Mouse (Mus musculus) cerebellum, adult 9-10 months (tissue): ENCODE results near the gene Inpp5a.

Source experiments
- DNase-seq: peaks from one replicate; pipeline ENCODE4 v3.0.0; 2022

The Inpp5a gene

GRCm38 (mm10) chr7:139445621-139446020 lies 56.7 kb downstream of the Inpp5a start:
- DNase-seq, result no peak

GRCm38 (mm10) chr7:139447381-139447780 lies 58.5 kb downstream of the Inpp5a start:
- DNase-seq, result no peak

GRCm38 (mm10) chr7:139450186-139450998 lies 61.5 kb downstream of the Inpp5a start:
- DNase-seq, result peak; percentile 80

GRCm38 (mm10) chr7:139451711-139452110 lies 62.8 kb downstream of the Inpp5a start:
- DNase-seq, result no peak

GRCm38 (mm10) chr7:139452199-139452598 lies 63.3 kb downstream of the Inpp5a start:
- DNase-seq, result no peak

- DNase-seq, result no peak
Observed at GRCm38 (mm10) chr7:139453198-139453597, 64.3 kb downstream of the Inpp5a start.

GRCm38 (mm10) chr7:139454285-139454684 lies 65.4 kb downstream of the Inpp5a start:
- DNase-seq, result no peak

- no peak for DNase-seq
Observed at GRCm38 (mm10) chr7:139456759-139457158, 67.8 kb downstream of the Inpp5a start.

GRCm38 (mm10) chr7:139461344-139461743 lies 72.4 kb downstream of the Inpp5a start:
- no peak for DNase-seq

- DNase-seq, result no peak
Observed at GRCm38 (mm10) chr7:139462142-139462541, 73.2 kb downstream of the Inpp5a start.

- no peak for DNase-seq
Observed at GRCm38 (mm10) chr7:139465538-139465937, 76.6 kb downstream of the Inpp5a start.

- no peak for DNase-seq
Observed at GRCm38 (mm10) chr7:139466484-139467176, 77.7 kb downstream of the Inpp5a start.

GRCm38 (mm10) chr7:139467177-139467895 lies 78.4 kb downstream of the Inpp5a start:
- no peak for DNase-seq

GRCm38 (mm10) chr7:139467896-139468279 lies 79.0 kb downstream of the Inpp5a start:
- DNase-seq, result peak; percentile 87

GRCm38 (mm10) chr7:139468440-139468839 lies 79.5 kb downstream of the Inpp5a start:
- DNase-seq, result no peak

GRCm38 (mm10) chr7:139469457-139469856 lies 80.5 kb downstream of the Inpp5a start:
- no peak for DNase-seq

GRCm38 (mm10) chr7:139470481-139470880 lies 81.6 kb downstream of the Inpp5a start:
- DNase-seq, result no peak

GRCm38 (mm10) chr7:139472052-139472451 lies 83.1 kb downstream of the Inpp5a start:
- DNase-seq, result no peak

GRCm38 (mm10) chr7:139472865-139473549 lies 84.1 kb downstream of the Inpp5a start:
- DNase-seq, result peak; percentile 88

- DNase-seq, result peak; percentile 66
Observed at GRCm38 (mm10) chr7:139475896-139476295, 87.0 kb downstream of the Inpp5a start.

GRCm38 (mm10) chr7:139476700-139477099 lies 87.8 kb downstream of the Inpp5a start:
- DNase-seq, result no peak

- DNase-seq, result no peak
Observed at GRCm38 (mm10) chr7:139477748-139478147, 88.8 kb downstream of the Inpp5a start.

GRCm38 (mm10) chr7:139479077-139479476 lies 90.2 kb downstream of the Inpp5a start:
- no peak for DNase-seq
